In genomic region chr11:119547951-119548591, GRCm38 (mm10) we compare ENCODE assay signal across 8 mouse cellular contexts. TPM values are rescaled to one million over a fixed set of nuclear protein-coding genes. Genes with fewer than 3 reads are reported as not detected.
DNase-seq lines count a peak whose midpoint lies in the region; ATAC-seq lines count a peak whose summit lies in the region.

No protein-coding gene starts in this region.

- H3K27ac ChIP-seq in hindbrain, embryonic 11.5 days (ENCODE audit: low read depth, low read length) = peak overlapping the region; percentile 54; the same call in 1 of the 2 replicates
- peak overlapping the region; percentile 64 for H3K27ac ChIP-seq in midbrain, embryonic 14.5 days (replicated peaks; ENCODE audit: low read depth, low read length)

- peaks cover 71% of the 10 kb centered on the region for H3K27me3 ChIP-seq in hindbrain, embryonic 11.5 days (ENCODE audit: control insufficient read depth, insufficient read depth, low read length)
- peaks cover 35% of the 10 kb centered on the region for H3K27me3 ChIP-seq in midbrain, embryonic 14.5 days (ENCODE audit: control insufficient read depth, insufficient read depth, low read length)

- peak overlapping the region; percentile 66 for H3K4me3 ChIP-seq in hindbrain, embryonic 11.5 days (ENCODE audit: low read depth, low read length)
- peak overlapping the region; percentile 67 for H3K4me3 ChIP-seq in midbrain, embryonic 14.5 days (replicated peaks; ENCODE audit: low read depth, low read length)

- H3K9ac ChIP-seq in hindbrain, embryonic 11.5 days (ENCODE audit: low read depth, low read length) = peak overlapping the region; percentile 79
- H3K9ac ChIP-seq in midbrain, embryonic 14.5 days (replicated peaks; ENCODE audit: low read length) = peak overlapping the region; percentile 72

- H3K4me1 ChIP-seq in hindbrain, embryonic 11.5 days (replicated peaks; ENCODE audit: control insufficient read depth, insufficient read depth, low read length) = peaks cover 33% of the 10 kb centered on the region
- H3K4me1 ChIP-seq in midbrain, embryonic 14.5 days (ENCODE audit: control insufficient read depth, insufficient read depth, low read length) = peaks cover 39% of the 10 kb centered on the region

- DNase-seq in adrenal gland, postnatal 10 days = peak; percentile 27
- no peak for DNase-seq in adrenal gland, adult 18-20 months (ENCODE audit: low spot score in 2 of 2)
- peak; percentile 44 for DNase-seq in retina, postnatal 1 day
- no peak for DNase-seq in retina, embryonic 14.5 days (ENCODE audit: low spot score)
- no peak for DNase-seq in hindbrain, embryonic 11.5 days (ENCODE audit: low spot score)
- DNase-seq in midbrain, embryonic 14.5 days = peak; percentile 53
- no peak for DNase-seq in yolk sac, embryonic 10.5 days (ENCODE audit: low spot score)
- no peak for DNase-seq in frontal cortex, postnatal 25 days (ENCODE audit: low spot score in 2 of 2)

- ATAC-seq in hindbrain, embryonic 11.5 days (ENCODE audit: low FRiP score) = peak; percentile 35; the same call in 1 of the 2 replicates
- no peak; the same call in 1 of the 2 replicates for ATAC-seq in midbrain, embryonic 14.5 days (ENCODE audit: low FRiP score, low TSS enrichment)

- 1% methylated on average over 30 of the region's 39 CpGs for WGBS in hindbrain, embryonic 11.5 days
- 1% methylated on average over 39 of the region's 39 CpGs for WGBS in midbrain, embryonic 14.5 days

- H3K36me3 ChIP-seq in hindbrain, embryonic 11.5 days (ENCODE audit: control insufficient read depth, insufficient read depth, low read length) = no peaks in the 10 kb centered on the region
- H3K36me3 ChIP-seq in midbrain, embryonic 14.5 days (ENCODE audit: control insufficient read depth, insufficient read depth, low read length) = no peaks in the 10 kb centered on the region

- H3K4me2 ChIP-seq in hindbrain, embryonic 11.5 days (replicated peaks; ENCODE audit: low read depth, low read length) = peak overlapping the region; percentile 98
- peak overlapping the region; percentile 98 for H3K4me2 ChIP-seq in midbrain, embryonic 14.5 days (ENCODE audit: low read length)

- H3K9me3 ChIP-seq in hindbrain, embryonic 11.5 days (ENCODE audit: control insufficient read depth, low read length) = no peaks in the 10 kb centered on the region
- H3K9me3 ChIP-seq in midbrain, embryonic 14.5 days (ENCODE audit: control insufficient read depth, low read length) = no peaks in the 10 kb centered on the region

RNA-seq across cellular contexts. Expression of gene Nptx1, which starts 0.5 kb away (rescaled TPM):
- total RNA-seq in adrenal gland, postnatal 10 days (2021) = 1 to 10 TPM; 2.5 to 3.4 TPM
- 1 to 10 TPM; 2.7 to 4.6 TPM for total RNA-seq in adrenal gland, adult 18-20 months (2021)
- 8.7 and 11.2 TPM in 2 replicates for polyA plus RNA-seq in hindbrain, embryonic 11.5 days (2014; fragmentation: Nextera tagmentation; extraction: Ambion mirVana)
- 10.1 and 11.3 TPM in 2 replicates for polyA plus RNA-seq in midbrain, embryonic 14.5 days (2014; fragmentation: Nextera tagmentation; extraction: Ambion mirVana)

RNA-seq across cellular contexts. Expression of gene Rptor, which starts 54.6 kb away (rescaled TPM):
- 10 to 100 TPM; 36.9 to 50.6 TPM for total RNA-seq in adrenal gland, postnatal 10 days (2021)
- 10 to 100 TPM; 44.4 to 50.2 TPM for total RNA-seq in adrenal gland, adult 18-20 months (2021)
- 10.4 and 12.4 TPM in 2 replicates for polyA plus RNA-seq in hindbrain, embryonic 11.5 days (2014; fragmentation: Nextera tagmentation; extraction: Ambion mirVana)
- polyA plus RNA-seq in midbrain, embryonic 14.5 days (2014; fragmentation: Nextera tagmentation; extraction: Ambion mirVana) = 10.8 and 12.4 TPM in 2 replicates

RNA-seq across cellular contexts. Expression of gene Endov, which starts 56.9 kb away (rescaled TPM):
- total RNA-seq in adrenal gland, postnatal 10 days (2021) = 10 to 100 TPM; 20.0 to 25.0 TPM
- 10 to 100 TPM; 14.4 to 15.6 TPM for total RNA-seq in adrenal gland, adult 18-20 months (2021)
- polyA plus RNA-seq in hindbrain, embryonic 11.5 days (2014; fragmentation: Nextera tagmentation; extraction: Ambion mirVana) = 13.6 and 14.8 TPM in 2 replicates
- 21.2 and 23.0 TPM in 2 replicates for polyA plus RNA-seq in midbrain, embryonic 14.5 days (2014; fragmentation: Nextera tagmentation; extraction: Ambion mirVana)

Comparison
In these comparisons a context has a peak if more than half of its experiments do, and no peak if none do; other contexts are left out.
1. DNase-seq: peak in adrenal gland, postnatal 10 days (single experiment), retina, postnatal 1 day (single experiment) and midbrain, embryonic 14.5 days (single experiment); none in adrenal gland, adult 18-20 months (0 of 2), retina, embryonic 14.5 days (single experiment), hindbrain, embryonic 11.5 days (single experiment), yolk sac, embryonic 10.5 days (single experiment) and frontal cortex, postnatal 25 days (0 of 2).